Mouse (Mus musculus) midbrain, embryonic 14.5 days (tissue): ENCODE measurements around the gene Mbd3l2. TPM values are rescaled to one million over a fixed set of nuclear protein-coding genes. Genes with fewer than 3 reads are reported as not detected.
"Not testable (repeated sequence)": the region's sequence is repeated elsewhere in the genome, so short reads cannot be mapped to it uniquely, and the experiment has no call there.

ENCODE experiments used
- ATAC-seq: fragments of 200-750 bp; cut with Nextera tagmentation; 2 replicates; pipeline ENCODE4 v1.8.0; 2017; ENCODE audit warnings: moderate number of reproducible peaks, moderate library complexity; ENCODE audit not compliant: low FRiP score, low TSS enrichment
- DNase-seq: peaks from one replicate; pipeline ENCODE4 v3.0.0-alpha.2; 2015
- H3K27ac ChIP-seq: fragments of 300-500 bp; sonication (generic); replicated peaks from 2 replicates; pipeline ENCODE4 v1.5.1; 2014; ENCODE audit warnings: mild to moderate bottlenecking, low read depth, low read length, moderate library complexity
- H3K27me3 ChIP-seq: fragments of 300-500 bp; sonication (generic); 2 replicates; pipeline ENCODE4 v1.6.1; 2014; ENCODE audit warnings: low read length, control low read depth, mixed read lengths; ENCODE audit not compliant: control insufficient read depth, insufficient read depth
- H3K36me3 ChIP-seq: fragments of 300-500 bp; sonication (generic); 2 replicates; pipeline ENCODE4 v1.6.1; 2014; ENCODE audit warnings: low read length, control low read depth; ENCODE audit not compliant: control insufficient read depth, insufficient read depth
- H3K4me1 ChIP-seq: fragments of 300-500 bp; sonication (generic); 2 replicates; pipeline ENCODE4 v1.6.1; 2014; ENCODE audit warnings: mild to moderate bottlenecking, antibody characterized with exemption, low read length, control low read depth; ENCODE audit not compliant: control insufficient read depth, insufficient read depth
- H3K4me2 ChIP-seq: fragments of 300-500 bp; sonication (generic); 2 replicates; pipeline ENCODE4 v1.6.1; 2014; ENCODE audit warnings: mild to moderate bottlenecking, low read length, moderate library complexity
- H3K4me3 ChIP-seq: fragments of 300-500 bp; sonication (generic); replicated peaks from 2 replicates; pipeline ENCODE4 v1.5.1; 2014; ENCODE audit warnings: low read depth, low read length
- H3K9ac ChIP-seq: fragments of 300-500 bp; sonication (generic); replicated peaks from 2 replicates; pipeline ENCODE4 v1.6.1; 2014; ENCODE audit warnings: mild to moderate bottlenecking, low read length, moderate library complexity
- H3K9me3 ChIP-seq: fragments of 300-500 bp; sonication (generic); 2 replicates; pipeline ENCODE4 v1.6.1; 2016; ENCODE audit warnings: low read length, control low read depth, mixed read lengths; ENCODE audit not compliant: control insufficient read depth
- WGBS: fragments of 180-500 bp; shearing (Covaris S2); extraction: QIAGEN DNeasy Blood & Tissue Kit; methylation state at CpG from one replicate; pipeline ENCODE4 v1.1.7; 2014; 5-methylcytosine and 5-hydroxymethylcytosine counted together
- polyA plus RNA-seq: library from polyadenylated mRNA; unstranded; fragments of >200 nt; fragmentation: Nextera tagmentation; extraction: Ambion mirVana; gene quantifications from 2 replicates; pipeline ENCODE4 v1.2.1, GENCODE M21; 2014

Gene Mbd3l2
- 0.11 and 0.16 TPM in 2 replicates for polyA plus RNA-seq

DNA sequence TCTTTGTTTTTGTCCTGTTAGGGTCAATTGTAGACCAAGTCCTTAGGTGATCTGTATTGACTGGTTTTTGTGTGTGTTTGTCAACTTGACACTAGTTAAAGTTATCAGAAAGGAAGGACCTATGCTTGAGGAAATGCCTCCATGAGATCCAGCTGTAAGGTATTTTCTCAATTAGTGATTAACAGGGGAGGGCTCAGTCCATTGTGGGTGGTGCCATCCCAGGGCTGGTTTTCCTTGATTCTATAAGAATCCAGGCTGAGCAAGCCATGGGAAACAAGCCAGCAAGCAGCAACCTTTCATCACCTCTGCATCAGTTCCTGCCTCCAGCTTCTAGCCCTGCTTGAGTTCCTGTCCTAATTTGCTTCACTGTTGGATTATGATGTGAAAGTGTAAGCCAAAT lies at the start of gene Mbd3l2:
Mbd3l2 (plus strand) TSS at position 301 of the 400 bp plus-strand sequence.
- H3K9me3 ChIP-seq, result no peaks in the 10 kb centered on the region
- H3K27me3 ChIP-seq, result no peaks in the 10 kb centered on the region
- ATAC-seq, result no peak
- H3K36me3 ChIP-seq, result no peaks in the 10 kb centered on the region
- no peak within 1 kb of the TSS for H3K27ac ChIP-seq
- no peaks in the 10 kb centered on the region for H3K4me1 ChIP-seq
- no peak for DNase-seq
- H3K9ac ChIP-seq, result no peak within 1 kb of the TSS
- no peak within 1 kb of the TSS for H3K4me3 ChIP-seq
- no peak within 1 kb of the TSS for H3K4me2 ChIP-seq

DNA sequence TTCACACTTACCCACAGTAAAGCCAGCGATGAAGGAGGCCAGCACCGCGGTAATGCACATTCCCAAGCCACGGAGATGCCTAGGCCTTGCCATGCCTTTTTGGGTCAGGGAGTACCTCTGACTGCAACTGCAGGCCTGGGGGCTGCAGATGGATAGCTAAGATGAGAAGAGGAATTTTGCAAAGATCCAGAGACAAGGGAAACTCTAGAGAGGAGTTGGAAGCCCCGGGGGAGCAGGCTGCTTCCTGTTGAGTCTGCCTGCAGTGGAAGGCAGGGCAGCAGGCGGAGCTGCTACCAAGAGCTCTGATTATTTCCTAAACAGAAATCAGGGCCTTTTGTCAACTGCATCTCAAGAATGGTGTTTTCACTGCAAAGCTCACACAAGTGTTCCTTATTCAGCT lies 44.7 kb upstream of the Mbd3l2 start:
- no peaks in the 10 kb centered on the region for H3K27me3 ChIP-seq
- H3K9ac ChIP-seq, result no peak overlapping the region
- 35% methylated on average over 6 of the region's 6 CpGs for WGBS
- ATAC-seq (no peak), DNase-seq (peak; percentile 3)
- no peaks in the 10 kb centered on the region for H3K9me3 ChIP-seq
- H3K4me3 ChIP-seq, result no peak overlapping the region
- H3K27ac ChIP-seq, result no peak overlapping the region
- H3K4me1 ChIP-seq, result no peaks in the 10 kb centered on the region
- no peaks in the 10 kb centered on the region for H3K36me3 ChIP-seq
- H3K4me2 ChIP-seq, result no peak overlapping the region

DNA sequence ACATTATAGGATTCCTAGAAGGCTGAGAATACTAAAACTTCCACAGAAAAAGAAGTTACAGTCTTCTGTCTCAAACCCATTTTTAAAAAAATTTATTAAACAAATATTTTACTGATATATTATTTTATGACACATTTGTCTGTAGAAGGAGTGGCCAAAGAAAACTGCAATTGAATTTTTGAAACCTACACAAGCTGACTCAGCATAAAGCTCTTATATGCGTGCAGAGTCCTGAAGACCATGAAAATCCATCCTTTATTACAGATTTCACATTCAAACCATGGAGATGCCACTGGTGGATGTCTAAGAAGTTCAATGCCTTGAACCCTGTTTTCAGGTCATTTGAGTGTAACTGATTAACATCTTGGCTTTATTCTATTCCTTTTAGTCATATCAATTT lies 30.8 kb upstream of the Mbd3l2 start:
- H3K9ac ChIP-seq, result no peak overlapping the region

DNA sequence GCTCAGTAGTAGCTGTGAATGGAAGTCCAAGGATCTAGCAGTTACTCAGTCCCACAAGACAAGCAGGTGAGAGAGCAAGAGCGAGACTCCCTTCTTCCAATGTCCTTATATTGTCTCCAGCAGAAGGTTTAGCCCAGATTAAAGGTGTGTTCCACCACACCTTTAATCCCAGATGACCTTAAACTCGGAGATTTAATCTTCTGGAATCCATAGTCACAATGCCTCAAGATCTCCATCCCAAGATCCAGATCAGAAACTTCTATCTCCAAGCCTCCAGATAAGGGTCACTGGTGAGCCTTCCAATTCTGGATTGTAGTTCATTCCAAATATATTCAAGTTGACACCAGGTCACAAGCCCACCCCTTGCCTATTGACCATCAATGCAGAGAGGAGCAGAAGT lies 27.6 kb upstream of the Mbd3l2 start, which contains the start of gene Naalad2:
Naalad2 (minus strand) TSS at position 101 of the 400 bp plus-strand sequence.
- H3K9ac ChIP-seq, H3K4me3 ChIP-seq, H3K27ac ChIP-seq, H3K9me3 ChIP-seq, ATAC-seq, DNase-seq, H3K4me1 ChIP-seq, H3K36me3 ChIP-seq, H3K4me2 ChIP-seq, H3K27me3 ChIP-seq: not testable (repeated sequence)
- WGBS, result 82% methylated on average over 2 of the region's 2 CpGs

More for the DNA sequence above, 30.8 kb upstream of the Mbd3l2 start:
- Histone ChIP-seq H3K9me3 (no peaks in the 10 kb centered on the region), H3K4me1 (no peaks in the 10 kb centered on the region), H3K36me3 (no peaks in the 10 kb centered on the region), H3K4me2 (no peak overlapping the region), H3K4me3 (no peak overlapping the region), H3K27ac (no peak overlapping the region), H3K27me3 (no peaks in the 10 kb centered on the region)
- WGBS, result 67% methylated on average over 1 of the region's 1 CpGs
- DNase-seq, result no peak
- ATAC-seq, result no peak

DNA sequence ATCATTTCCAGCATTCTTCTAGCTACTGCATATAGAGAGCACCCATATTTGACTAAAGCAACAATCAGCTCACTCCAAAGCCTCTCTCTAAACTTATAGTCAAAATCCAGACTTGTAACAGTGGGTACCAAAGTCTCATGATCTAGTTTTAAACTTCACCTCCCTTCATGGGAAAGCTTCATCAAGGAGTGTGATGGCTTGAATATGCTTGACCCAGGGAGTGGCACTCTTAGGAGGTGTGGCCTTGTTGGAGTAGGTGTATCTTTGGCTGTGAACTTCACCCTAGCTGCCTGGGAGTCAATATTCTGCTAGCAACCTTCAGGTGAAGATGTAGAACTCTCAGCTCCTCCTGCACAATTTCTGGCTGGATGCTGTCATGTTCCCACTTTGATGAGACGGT lies 26.3 kb upstream of the Mbd3l2 start, which contains the start of gene Ubtfl1:
Ubtfl1 (plus strand) TSS at position 301 of the 400 bp plus-strand sequence.
- H3K4me2 ChIP-seq, result no peak within 1 kb of the TSS
- no peaks in the 10 kb centered on the region for H3K27me3 ChIP-seq
- no peak for ATAC-seq
- 81% methylated on average over 1 of the region's 1 CpGs for WGBS
- no peak for DNase-seq
- H3K36me3 ChIP-seq, result no peaks in the 10 kb centered on the region
- no peaks in the 10 kb centered on the region for H3K4me1 ChIP-seq
- no peak within 1 kb of the TSS for H3K27ac ChIP-seq
- H3K9me3 ChIP-seq, result no peaks in the 10 kb centered on the region
- H3K4me3 ChIP-seq, result no peak within 1 kb of the TSS
- H3K9ac ChIP-seq, result no peak within 1 kb of the TSS

DNA sequence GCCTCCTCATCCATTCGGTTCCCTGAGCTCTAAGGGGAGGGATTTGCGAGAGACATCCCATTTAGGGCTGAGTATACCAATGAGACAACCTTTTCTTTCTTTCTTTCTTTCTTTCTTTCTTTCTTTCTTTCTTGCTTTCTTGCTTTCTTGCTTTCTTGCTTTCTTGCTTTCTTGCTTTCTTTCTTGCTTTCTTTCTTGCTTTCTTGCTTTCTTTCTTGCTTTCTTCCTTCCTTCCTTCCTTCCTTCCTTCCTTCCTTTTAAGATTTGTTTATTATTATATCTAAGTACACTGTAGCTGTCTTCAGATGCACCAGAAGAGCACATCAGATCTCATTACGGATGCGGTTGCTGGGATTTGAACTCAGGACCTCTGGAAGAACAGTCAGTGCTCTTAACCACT lies 18.1 kb upstream of the Mbd3l2 start:
- WGBS, result 86% methylated on average over 4 of the region's 4 CpGs
- not testable (repeated sequence) for H3K27me3 ChIP-seq, H3K4me3 ChIP-seq, DNase-seq, H3K9ac ChIP-seq, H3K9me3 ChIP-seq, ATAC-seq, H3K36me3 ChIP-seq, H3K4me1 ChIP-seq, H3K27ac ChIP-seq, H3K4me2 ChIP-seq

DNA sequence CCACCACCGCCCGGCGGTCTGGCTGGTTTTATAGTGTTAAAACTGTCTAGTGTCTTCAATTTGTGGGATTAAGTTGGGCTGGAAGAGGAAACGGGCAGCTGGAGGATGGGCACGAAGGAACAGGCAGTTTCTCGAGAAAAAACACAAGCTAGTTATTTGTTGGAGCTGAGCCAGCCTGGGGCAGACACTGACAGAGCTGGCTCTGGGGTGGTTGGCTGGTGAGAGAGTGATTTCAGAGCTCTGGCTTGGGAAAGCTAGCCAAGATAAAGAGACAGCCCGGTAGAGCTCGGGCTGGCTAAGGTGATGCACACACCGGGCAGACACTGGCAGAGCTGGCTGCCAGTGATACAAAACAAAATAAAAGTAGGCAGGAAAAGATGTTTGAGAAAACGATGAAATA lies 1.2 kb downstream of the Mbd3l2 start:
- no peak for ATAC-seq
- Histone ChIP-seq H3K4me3 (no peak overlapping the region), H3K9me3 (no peaks in the 10 kb centered on the region), H3K4me1 (no peaks in the 10 kb centered on the region), H3K27ac (no peak overlapping the region), H3K27me3 (no peaks in the 10 kb centered on the region), H3K4me2 (no peak overlapping the region), H3K9ac (no peak overlapping the region), H3K36me3 (no peaks in the 10 kb centered on the region)
- peak; percentile 17 for DNase-seq
- 81% methylated on average over 10 of the region's 10 CpGs for WGBS

DNA sequence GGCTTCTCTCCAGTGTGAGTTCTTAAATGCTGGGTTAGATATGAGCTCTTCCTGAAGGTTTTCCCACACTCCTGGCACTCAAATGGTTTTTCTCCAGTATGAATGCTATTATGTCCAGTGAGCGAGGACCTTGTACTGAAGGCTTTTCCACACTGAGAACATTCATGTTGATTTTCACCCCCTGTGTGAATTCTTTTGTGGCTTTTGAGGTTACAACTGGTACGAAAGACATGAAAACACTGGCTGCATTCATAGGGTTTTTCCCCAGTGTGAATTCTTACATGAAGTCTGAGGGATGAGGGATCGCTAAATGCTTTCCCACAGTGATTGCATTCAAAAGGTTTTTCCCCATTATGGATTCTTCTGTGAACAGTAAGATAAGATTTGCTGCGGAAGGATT lies 26.1 kb downstream of the Mbd3l2 start:
- Histone ChIP-seq H3K9ac (no peak overlapping the region), H3K4me3 (no peak overlapping the region), H3K4me1 (no peaks in the 10 kb centered on the region), H3K36me3 (peaks cover 68% of the 10 kb centered on the region), H3K27ac (no peak overlapping the region), H3K4me2 (no peak overlapping the region), H3K27me3 (no peaks in the 10 kb centered on the region), H3K9me3 (no peaks in the 10 kb centered on the region)
- 75% methylated on average over 4 of the region's 4 CpGs for WGBS
- DNase-seq (no peak), ATAC-seq (no peak)

DNA sequence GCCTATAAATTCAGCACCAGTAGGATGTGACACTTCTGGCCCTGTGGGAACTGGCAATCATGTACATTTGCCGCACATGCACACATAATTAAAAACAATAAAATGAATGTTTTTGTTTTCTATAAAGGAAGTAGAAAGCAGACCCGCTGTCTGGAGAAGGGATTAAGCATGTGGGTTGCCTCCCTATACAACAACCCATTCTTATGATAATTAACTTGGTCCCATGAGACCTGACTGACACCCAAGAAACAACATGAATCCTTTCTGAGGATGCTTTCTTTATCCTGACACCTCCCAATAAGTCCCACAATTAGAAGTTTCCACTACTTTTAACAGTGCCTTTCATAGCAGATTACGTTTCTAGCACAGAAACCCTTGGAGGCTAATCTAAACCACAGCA lies 36.9 kb downstream of the Mbd3l2 start:
- no peak overlapping the region for H3K9ac ChIP-seq
- H3K27ac ChIP-seq, result no peak overlapping the region
- DNase-seq (peak; percentile 30), ATAC-seq (no peak)
- peaks cover 4% of the 10 kb centered on the region; the same call in 1 of the 2 replicates for H3K4me1 ChIP-seq
- 10% methylated on average over 3 of the region's 3 CpGs for WGBS
- H3K36me3 ChIP-seq, result peaks cover 48% of the 10 kb centered on the region
- no peaks in the 10 kb centered on the region for H3K27me3 ChIP-seq
- no peaks in the 10 kb centered on the region for H3K9me3 ChIP-seq
- no peak overlapping the region for H3K4me2 ChIP-seq
- H3K4me3 ChIP-seq, result no peak overlapping the region
